Mouse (Mus musculus): Measurements from ENCODE around the gene Pou6f2. TPM values are rescaled to one million over a fixed set of nuclear protein-coding genes. Genes with fewer than 3 reads are reported as not detected.

Gene Pou6f2
- 0.22 TPM in 1 of 2 replicates, not detected in the other for polyA plus RNA-seq (2014; fragmentation: Nextera tagmentation; extraction: Ambion mirVana)

GRCm38 (mm10) chr13:18397586-18397985, at the start of gene Pou6f2:
Pou6f2 (minus strand) TSS chr13:18397686.
- 79% methylated on average over 6 of the region's 6 CpGs for WGBS
- TF ChIP-seq CTCF (IDR thresholded peaks at IDR 0.05; ENCODE audit: low read depth): no peak
- no peak within 1 kb of the TSS for H3K9ac ChIP-seq
- no peaks in the 10 kb centered on the region for H3K9me3 ChIP-seq (ENCODE audit: low read depth, low read length)
- no peaks in the 10 kb centered on the region for H3K4me1 ChIP-seq (ENCODE audit: insufficient read depth)
- no peak within 1 kb of the TSS for H3K4me2 ChIP-seq
- ATAC-seq (ENCODE audit: insufficient read depth) (no peak), DNase-seq (no peak)
- H3K36me3 ChIP-seq (ENCODE audit: insufficient read depth): no peaks in the 10 kb centered on the region
- H3K4me3 ChIP-seq (ENCODE audit: low read depth, low read length): no peak within 1 kb of the TSS
- H3K27ac ChIP-seq (ENCODE audit: low read depth): no peak within 1 kb of the TSS
- no peaks in the 10 kb centered on the region for H3K27me3 ChIP-seq (ENCODE audit: insufficient read depth, low read length)

- H3K36me3 ChIP-seq (ENCODE audit: insufficient read depth): no peaks in the 10 kb centered on the region
- WGBS: 71% methylated on average over 3 of the region's 3 CpGs
- DNase-seq (no peak), ATAC-seq (ENCODE audit: insufficient read depth) (no peak)
- no peak overlapping the region for H3K9ac ChIP-seq
- no peak for TF ChIP-seq CTCF (IDR thresholded peaks at IDR 0.05; ENCODE audit: low read depth)
- no peak overlapping the region for H3K27ac ChIP-seq (ENCODE audit: low read depth)
- H3K4me1 ChIP-seq (ENCODE audit: insufficient read depth): no peaks in the 10 kb centered on the region
- no peaks in the 10 kb centered on the region for H3K27me3 ChIP-seq (ENCODE audit: insufficient read depth, low read length)
- H3K4me2 ChIP-seq: no peak overlapping the region
- H3K4me3 ChIP-seq (ENCODE audit: low read depth, low read length): no peak overlapping the region
- no peaks in the 10 kb centered on the region for H3K9me3 ChIP-seq (ENCODE audit: low read depth, low read length)
Measured at GRCm38 (mm10) chr13:18439858-18440257, 42.4 kb upstream of the Pou6f2 start.

- Histone ChIP-seq H3K9me3 (ENCODE audit: low read depth, low read length) (no peaks in the 10 kb centered on the region), H3K27me3 (ENCODE audit: insufficient read depth, low read length) (no peaks in the 10 kb centered on the region), H3K27ac (ENCODE audit: low read depth) (no peak overlapping the region), H3K4me1 (ENCODE audit: insufficient read depth) (no peaks in the 10 kb centered on the region), H3K36me3 (ENCODE audit: insufficient read depth) (no peaks in the 10 kb centered on the region), H3K4me3 (ENCODE audit: low read depth, low read length) (no peak overlapping the region), H3K9ac (no peak overlapping the region), H3K4me2 (no peak overlapping the region)
- WGBS: 83% methylated on average over 4 of the region's 4 CpGs
- TF ChIP-seq CTCF (IDR thresholded peaks at IDR 0.05; ENCODE audit: low read depth): no peak
- no peak for DNase-seq
- no peak for ATAC-seq (ENCODE audit: insufficient read depth)
Measured at GRCm38 (mm10) chr13:18387673-18388072, 9.8 kb downstream of the Pou6f2 start.

GRCm38 (mm10) chr13:18363373-18363772, 34.1 kb downstream of the Pou6f2 start:
- ATAC-seq (ENCODE audit: insufficient read depth) (no peak), DNase-seq (peak; percentile 4)
- no peak for TF ChIP-seq CTCF (IDR thresholded peaks at IDR 0.05; ENCODE audit: low read depth)
- Histone ChIP-seq H3K4me2 (no peak overlapping the region), H3K4me3 (ENCODE audit: low read depth, low read length) (no peak overlapping the region), H3K27ac (ENCODE audit: low read depth) (no peak overlapping the region), H3K9ac (no peak overlapping the region), H3K4me1 (ENCODE audit: insufficient read depth) (no peaks in the 10 kb centered on the region), H3K27me3 (ENCODE audit: insufficient read depth, low read length) (no peaks in the 10 kb centered on the region), H3K9me3 (ENCODE audit: low read depth, low read length) (no peaks in the 10 kb centered on the region), H3K36me3 (ENCODE audit: insufficient read depth) (no peaks in the 10 kb centered on the region)
- 37% methylated on average over 2 of the region's 2 CpGs for WGBS

GRCm38 (mm10) chr13:18344580-18345333, 52.7 kb downstream of the Pou6f2 start:
- Histone ChIP-seq H3K4me2 (no peak overlapping the region), H3K9ac (no peak overlapping the region), H3K36me3 (ENCODE audit: insufficient read depth) (no peaks in the 10 kb centered on the region), H3K4me1 (ENCODE audit: insufficient read depth) (no peaks in the 10 kb centered on the region), H3K9me3 (ENCODE audit: low read depth, low read length) (no peaks in the 10 kb centered on the region), H3K27ac (ENCODE audit: low read depth) (no peak overlapping the region), H3K4me3 (ENCODE audit: low read depth, low read length) (no peak overlapping the region), H3K27me3 (ENCODE audit: insufficient read depth, low read length) (no peaks in the 10 kb centered on the region)
- ATAC-seq (ENCODE audit: insufficient read depth) (no peak), DNase-seq (no peak)
- no peak for TF ChIP-seq CTCF (IDR thresholded peaks at IDR 0.05; ENCODE audit: low read depth)
- WGBS: 56% methylated on average over 4 of the region's 4 CpGs

GRCm38 (mm10) chr13:18338910-18339501, 58.5 kb downstream of the Pou6f2 start:
- no peak overlapping the region for H3K4me2 ChIP-seq
- no peak overlapping the region for H3K27ac ChIP-seq (ENCODE audit: low read depth)
- no peak overlapping the region for H3K4me3 ChIP-seq (ENCODE audit: low read depth, low read length)
- ATAC-seq (ENCODE audit: insufficient read depth): no peak
- no peak overlapping the region for H3K9ac ChIP-seq
- WGBS: 72% methylated on average over 10 of the region's 10 CpGs
- H3K4me1 ChIP-seq (ENCODE audit: insufficient read depth): no peaks in the 10 kb centered on the region
- H3K9me3 ChIP-seq (ENCODE audit: low read depth, low read length): no peaks in the 10 kb centered on the region
- no peaks in the 10 kb centered on the region for H3K36me3 ChIP-seq (ENCODE audit: insufficient read depth)
- no peak for DNase-seq
- H3K27me3 ChIP-seq (ENCODE audit: insufficient read depth, low read length): no peaks in the 10 kb centered on the region
- TF ChIP-seq CTCF (IDR thresholded peaks at IDR 0.05; ENCODE audit: low read depth): no peak

- H3K9ac ChIP-seq: no peak overlapping the region
- DNase-seq (no peak), ATAC-seq (ENCODE audit: insufficient read depth) (no peak)
- no peak overlapping the region for H3K4me2 ChIP-seq
- H3K4me1 ChIP-seq (ENCODE audit: insufficient read depth): no peaks in the 10 kb centered on the region
- H3K27ac ChIP-seq (ENCODE audit: low read depth): no peak overlapping the region
- H3K36me3 ChIP-seq (ENCODE audit: insufficient read depth): no peaks in the 10 kb centered on the region
- H3K27me3 ChIP-seq (ENCODE audit: insufficient read depth, low read length): no peaks in the 10 kb centered on the region
- H3K9me3 ChIP-seq (ENCODE audit: low read depth, low read length): no peaks in the 10 kb centered on the region
- no peak for TF ChIP-seq CTCF (IDR thresholded peaks at IDR 0.05; ENCODE audit: low read depth)
- WGBS: 73% methylated on average over 2 of the region's 2 CpGs
- H3K4me3 ChIP-seq (ENCODE audit: low read depth, low read length): no peak overlapping the region
Measured at GRCm38 (mm10) chr13:18338022-18338421, 59.5 kb downstream of the Pou6f2 start.

Data from lung, embryonic 14.5 days (tissue).